Mouse (Mus musculus) ES-E14 (cell line): ENCODE results near the gene Dennd5a. TPM values are rescaled to one million over a fixed set of nuclear protein-coding genes. Genes with fewer than 3 reads are reported as not detected.

Source experiments
- DNase-seq: peaks from one replicate; pipeline ENCODE4 v3.0.0-alpha.2; 2013; ENCODE audit warnings: low read depth, low spot score
- H3K27ac ChIP-seq: 2 replicates; pipeline ENCODE4 v1.5.1; 2012; ENCODE audit warnings: low read depth, mild to moderate bottlenecking, low read length, moderate library complexity, mixed read lengths; ENCODE audit not compliant: poor library complexity, insufficient read depth, severe bottlenecking
- H3K36me3 ChIP-seq: 2 replicates; pipeline ENCODE4 v1.6.1; 2012; ENCODE audit warnings: mild to moderate bottlenecking, low read length, moderate library complexity, mixed read lengths; ENCODE audit not compliant: control insufficient read depth, poor library complexity, insufficient read depth, severe bottlenecking
- H3K4me1 ChIP-seq, 2 experiments: fragments of 150-350 bp in 1 of 2; sonication (generic) in 1 of 2; 2 replicates each; pipeline ENCODE4 v1.6.1; 2012; ENCODE audit warnings: low read length in 2 of 2, mild to moderate bottlenecking in 1 of 2, mixed read lengths in 1 of 2; ENCODE audit not compliant: control insufficient read depth in 2 of 2, insufficient read depth in 2 of 2, poor library complexity in 1 of 2
- H3K4me3 ChIP-seq, 2 experiments: fragments of 150-350 bp in 1 of 2; sonication (generic) in 1 of 2; 2 replicates each; pipeline ENCODE4 v1.5.1; 2012; ENCODE audit warnings: low read length in 2 of 2, low read depth in 1 of 2, mild to moderate bottlenecking in 1 of 2, mixed read lengths in 1 of 2; ENCODE audit not compliant: insufficient read depth in 1 of 2, poor library complexity in 1 of 2, severe bottlenecking in 1 of 2
- H3K9ac ChIP-seq: 2 replicates; pipeline ENCODE4 v1.6.1; 2012; ENCODE audit warnings: low read depth, mild to moderate bottlenecking, low read length, mixed read lengths; ENCODE audit not compliant: poor library complexity, insufficient read depth, severe bottlenecking
- H3K9me3 ChIP-seq: fragments of 150-350 bp; sonication (generic); 2 replicates; pipeline ENCODE4 v1.6.1; 2012; ENCODE audit warnings: low read depth, mild to moderate bottlenecking, low read length; ENCODE audit not compliant: control insufficient read depth, insufficient read depth
- CHD2 ChIP-seq: IDR thresholded peaks from 2 replicates; pipeline ENCODE4 v1.6.1; 2014; ENCODE audit warnings: mild to moderate bottlenecking, low read depth, low read length, inconsistent platforms
- HCFC1 ChIP-seq: IDR thresholded peaks from 2 replicates; pipeline ENCODE4 v1.6.1; 2012; ENCODE audit warnings: low read length, inconsistent platforms, borderline replicate concordance; ENCODE audit not compliant: insufficient read depth
- MAFK ChIP-seq: IDR thresholded peaks from 2 replicates; pipeline ENCODE4 v1.6.1; 2014; ENCODE audit warnings: mild to moderate bottlenecking, low read depth, low read length, inconsistent platforms; ENCODE audit not compliant: insufficient read depth
- ZC3H11A ChIP-seq: IDR thresholded peaks from 2 replicates; pipeline ENCODE4 v1.6.1; 2012; ENCODE audit warnings: low read depth, mild to moderate bottlenecking, inconsistent platforms, low read length, borderline replicate concordance
- ZNF384 ChIP-seq: IDR thresholded peaks from 2 replicates; pipeline ENCODE4 v1.6.1; 2012; ENCODE audit warnings: low read depth, low read length, inconsistent platforms
- in situ Hi-C, 2 experiments: fragments of 600-800 bp; cut with MboI; formaldehyde crosslinking; loops; one replicate each; pipeline ENCODE4 v1.15.1; 2025; ENCODE audit warnings: low sequenced_read_pairs in 2 of 2, inconsistent platforms in 1 of 2; ENCODE audit not compliant: unreplicated experiment in 2 of 2
- total RNA-seq: library from RNA; depleted of rRNA; stranded (reverse); fragments of 300-350 nt; gene quantifications from 2 replicates; pipeline ENCODE4 v1.2.3, GENCODE M21; 2012

The Dennd5a gene
- total RNA-seq, 1 experiment: 28.8 TPM

DNA sequence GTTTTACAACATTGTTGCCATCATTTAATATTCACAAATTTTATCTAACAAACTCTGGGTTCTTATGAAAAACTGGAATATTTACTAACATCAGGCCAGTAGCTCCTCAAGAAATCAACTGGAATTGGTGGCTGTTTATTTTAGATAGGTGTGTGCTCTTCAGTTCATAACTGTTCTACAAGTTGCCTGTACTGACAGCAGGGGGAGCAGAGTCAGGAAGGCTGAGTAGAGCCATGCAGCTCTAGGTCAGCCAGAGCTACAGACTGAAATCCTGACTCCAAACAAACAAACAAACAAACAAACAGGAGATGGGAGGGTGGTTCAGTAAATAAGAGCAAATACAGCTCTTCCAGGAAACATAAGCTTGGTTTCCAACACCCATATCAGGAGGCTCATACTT lies 30.6 kb downstream of the Dennd5a start:
- no peaks in the 10 kb centered on the region for H3K9me3 ChIP-seq
- no peak overlapping the region for H3K27ac ChIP-seq
- 0 out of 4 replicates have a peak, but pooled peaks cover 0 to 2% of the 10 kb centered on the region in 2 experiments for H3K4me1 ChIP-seq
- H3K4me3 ChIP-seq: no peak overlapping the region
- TF ChIP-seq MAFK (no peak), HCFC1 (no peak), CHD2 (no peak), ZC3H11A (no peak), ZNF384 (no peak)
- no peak overlapping the region for H3K9ac ChIP-seq
- in situ Hi-C loops: no loop called here
- peaks cover 6% of the 10 kb centered on the region; the same call in 1 of the 2 replicates for H3K36me3 ChIP-seq
- DNase-seq: no peak

DNA sequence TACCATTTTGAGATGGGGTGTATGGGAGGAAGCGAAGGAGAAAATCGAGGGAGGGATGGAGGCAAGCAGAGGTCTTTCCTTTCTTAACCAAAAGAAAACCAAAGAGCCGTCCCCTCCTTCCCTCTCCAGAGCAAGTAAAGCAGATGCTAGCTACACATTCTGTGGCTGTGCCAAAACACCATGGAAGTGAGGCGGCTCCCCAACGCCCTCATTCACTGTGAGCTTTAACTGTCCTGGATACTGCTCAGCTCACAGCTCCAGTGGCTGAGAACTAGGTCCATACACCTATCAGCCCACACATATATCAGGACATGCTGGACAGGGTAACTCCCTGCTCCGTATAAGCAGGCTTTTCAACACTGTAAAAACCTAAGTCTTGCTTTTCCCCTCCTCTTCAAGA lies 31.9 kb downstream of the Dennd5a start:
- no peak for DNase-seq
- Histone ChIP-seq H3K4me1 (0 out of 4 replicates have a peak, but pooled peaks cover 0 to 2% of the 10 kb centered on the region in 2 experiments), H3K9ac (no peak overlapping the region), H3K9me3 (no peaks in the 10 kb centered on the region), H3K27ac (no peak overlapping the region), H3K36me3 (no peaks in the 10 kb centered on the region), H3K4me3 (no peak overlapping the region)
- in situ Hi-C loops: no loop called here
- TF ChIP-seq ZNF384 (no peak), HCFC1 (no peak), CHD2 (no peak), MAFK (no peak), ZC3H11A (no peak)

DNA sequence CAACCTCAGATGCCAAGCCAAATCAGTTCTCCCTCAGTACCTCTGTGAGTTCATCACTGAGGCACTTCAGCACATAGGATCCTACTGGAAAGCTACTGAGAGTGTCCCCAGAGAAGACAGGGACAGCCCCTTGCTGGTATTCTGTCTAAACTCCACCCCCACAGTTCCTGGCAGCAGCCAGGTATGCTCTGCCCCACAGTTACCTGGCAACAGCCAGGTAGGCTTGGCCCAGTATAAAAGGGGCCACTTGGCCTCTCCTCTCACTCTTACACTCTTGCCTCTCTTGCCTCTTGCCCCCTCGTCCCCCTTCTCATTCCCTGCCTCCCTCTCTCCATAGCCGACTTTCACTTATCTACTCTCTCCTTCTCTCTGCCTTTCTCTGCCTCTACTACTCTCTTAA lies 35.3 kb downstream of the Dennd5a start:
- in situ Hi-C loops: no loop called here
- no peak overlapping the region for H3K9ac ChIP-seq
- TF ChIP-seq HCFC1: no peak
- TF ChIP-seq MAFK: no peak
- no peak for TF ChIP-seq CHD2
- no peak for TF ChIP-seq ZNF384
- TF ChIP-seq ZC3H11A: no peak
- H3K9me3 ChIP-seq: no peaks in the 10 kb centered on the region
- no peak overlapping the region for H3K27ac ChIP-seq
- DNase-seq: no peak
- H3K4me1 ChIP-seq: 0 out of 4 replicates have a peak, but pooled peaks cover 0 to 2% of the 10 kb centered on the region in 2 experiments
- H3K36me3 ChIP-seq: 0 out of 2 replicates have a peak, but pooled peaks cover 4% of the 10 kb centered on the region
- no peak overlapping the region for H3K4me3 ChIP-seq

DNA sequence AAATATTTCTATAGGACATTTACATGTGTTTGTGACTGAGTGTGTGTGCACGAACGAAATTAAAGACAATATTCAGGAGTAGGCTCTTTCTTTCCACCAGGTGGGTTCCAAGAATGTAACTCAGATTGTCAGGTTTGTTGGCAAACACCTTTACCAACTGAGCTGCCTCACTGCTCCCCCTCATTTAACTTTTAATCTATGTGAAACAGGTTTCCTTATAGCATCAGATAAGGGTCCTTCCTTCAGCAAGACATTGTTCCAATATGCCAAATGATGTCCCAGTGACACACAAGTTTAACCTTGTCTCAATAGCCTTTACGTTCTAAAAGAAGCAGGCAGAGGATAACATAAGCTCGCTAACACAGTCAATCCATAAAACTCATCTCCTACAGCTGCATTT lies 37.4 kb downstream of the Dennd5a start:
- DNase-seq: no peak
- no peak overlapping the region for H3K9ac ChIP-seq
- 0 out of 4 replicates have a peak, but pooled peaks cover 0 to 2% of the 10 kb centered on the region in 2 experiments for H3K4me1 ChIP-seq
- H3K9me3 ChIP-seq: no peaks in the 10 kb centered on the region
- H3K27ac ChIP-seq: no peak overlapping the region
- no peak for TF ChIP-seq CHD2
- no peak for TF ChIP-seq ZNF384
- TF ChIP-seq MAFK: no peak
- no peak for TF ChIP-seq HCFC1
- no peak for TF ChIP-seq ZC3H11A
- in situ Hi-C loops: no loop called here
- peaks cover 7% of the 10 kb centered on the region; the same call in 1 of the 2 replicates for H3K36me3 ChIP-seq
- no peak overlapping the region for H3K4me3 ChIP-seq

DNA sequence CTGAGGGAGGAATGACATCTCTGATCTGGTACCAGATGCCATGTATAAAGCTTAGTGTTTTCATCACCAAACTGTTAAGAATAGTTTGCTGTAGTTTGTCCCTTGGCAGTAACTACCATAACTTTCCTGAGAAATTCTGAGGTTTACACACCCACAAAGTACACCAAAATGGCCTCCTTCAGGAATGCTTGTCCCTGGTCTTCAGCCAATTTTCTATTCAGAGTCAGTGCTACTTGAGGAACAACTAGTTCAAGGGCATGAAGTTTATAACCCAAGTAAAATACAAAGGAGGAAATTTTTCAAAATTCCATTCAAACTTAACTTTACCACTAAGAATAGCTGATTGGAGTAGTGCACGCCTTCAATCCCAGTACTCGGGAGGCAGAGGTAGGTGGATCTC lies 54.1 kb downstream of the Dennd5a start:
- Histone ChIP-seq H3K9me3 (no peaks in the 10 kb centered on the region), H3K27ac (no peak overlapping the region), H3K4me3 (no peak overlapping the region), H3K4me1 (no peaks in the 10 kb centered on the region), H3K9ac (no peak overlapping the region), H3K36me3 (peaks cover 9% of the 10 kb centered on the region)
- no peak for DNase-seq
- TF ChIP-seq ZC3H11A: no peak
- no peak for TF ChIP-seq MAFK
- TF ChIP-seq CHD2: no peak
- TF ChIP-seq ZNF384: no peak
- no peak for TF ChIP-seq HCFC1
- in situ Hi-C loops: no loop called here
